Mouse (Mus musculus) hindbrain, embryonic 15.5 days (tissue): ENCODE measurements around the gene Pcnx. TPM values are rescaled to one million over a fixed set of nuclear protein-coding genes. Genes with fewer than 3 reads are reported as not detected.
A peak's percentile ranks its signal among the peaks of the same experiment; 100 is the strongest.

Experiments used
- ATAC-seq: fragments of 200-750 bp; cut with Nextera tagmentation; 2 replicates; pipeline ENCODE4 v1.8.0; 2017; ENCODE audit warnings: low read depth, moderate number of reproducible peaks, moderate TSS enrichment; ENCODE audit not compliant: low FRiP score
- H3K27ac ChIP-seq: fragments of 300-500 bp; sonication (generic); replicated peaks from 2 replicates; pipeline ENCODE4 v1.5.1; 2015; ENCODE audit warnings: mild to moderate bottlenecking, inconsistent platforms
- H3K27me3 ChIP-seq: fragments of 300-500 bp; sonication (generic); 2 replicates; pipeline ENCODE4 v1.6.1; 2015; ENCODE audit warnings: control low read depth, inconsistent platforms
- H3K36me3 ChIP-seq: fragments of 300-500 bp; sonication (generic); 2 replicates; pipeline ENCODE4 v1.6.1; 2015; ENCODE audit warnings: control low read depth, inconsistent platforms
- H3K4me1 ChIP-seq: fragments of 300-500 bp; sonication (generic); replicated peaks from 2 replicates; pipeline ENCODE4 v1.6.1; 2015; ENCODE audit warnings: control low read depth, inconsistent platforms
- H3K4me2 ChIP-seq: fragments of 300-500 bp; sonication (generic); 2 replicates; pipeline ENCODE4 v1.6.1; 2015; ENCODE audit warnings: moderate library complexity, mild to moderate bottlenecking, inconsistent platforms
- H3K4me3 ChIP-seq: fragments of 300-500 bp; sonication (generic); 2 replicates; pipeline ENCODE4 v1.5.1; 2015; ENCODE audit warnings: mild to moderate bottlenecking, inconsistent platforms
- H3K9ac ChIP-seq: fragments of 300-500 bp; sonication (generic); 2 replicates; pipeline ENCODE4 v1.6.1; 2015; ENCODE audit warnings: inconsistent platforms
- H3K9me3 ChIP-seq: fragments of 300-500 bp; sonication (generic); 2 replicates; pipeline ENCODE4 v1.6.1; 2016; ENCODE audit warnings: control low read depth, inconsistent platforms
- WGBS: fragments of 180-500 bp; shearing (Covaris S2); methylation state at CpG from one replicate; pipeline ENCODE4 v1.1.7; 2015; 5-methylcytosine and 5-hydroxymethylcytosine counted together
- polyA plus RNA-seq: library from polyadenylated mRNA; unstranded; fragments of >200 nt; fragmentation: Nextera tagmentation; extraction: Ambion mirVana; gene quantifications from 2 replicates; pipeline ENCODE4 v1.2.1, GENCODE M21; 2015

Gene Pcnx
- polyA plus RNA-seq, 1 experiment from 2014 or later, result 9.1 TPM

DNA sequence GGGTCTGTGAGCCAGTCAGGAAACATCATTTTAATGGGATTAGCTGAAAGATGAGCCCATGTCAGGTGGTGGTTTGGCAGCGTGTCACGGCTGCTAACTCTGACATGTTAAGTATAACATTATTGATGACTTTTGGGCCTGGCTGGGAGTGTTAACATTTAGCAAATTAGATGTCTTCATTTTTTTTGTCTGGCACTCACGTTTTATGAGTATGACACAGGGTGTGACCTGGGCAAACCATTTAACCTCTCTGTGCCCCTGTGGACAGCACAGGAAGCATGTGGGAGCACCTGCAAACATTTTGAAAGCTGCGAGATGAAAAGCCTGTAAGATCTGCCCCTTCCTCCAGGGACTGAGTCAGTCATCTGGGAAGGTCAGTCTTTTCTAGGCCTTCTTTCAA lies 2.6 kb upstream of the Pcnx start:
- ATAC-seq, result no peak
- Histone ChIP-seq H3K36me3 (no peaks in the 10 kb centered on the region), H3K27me3 (0 out of 2 replicates have a peak, but pooled peaks cover 3% of the 10 kb centered on the region)

DNA sequence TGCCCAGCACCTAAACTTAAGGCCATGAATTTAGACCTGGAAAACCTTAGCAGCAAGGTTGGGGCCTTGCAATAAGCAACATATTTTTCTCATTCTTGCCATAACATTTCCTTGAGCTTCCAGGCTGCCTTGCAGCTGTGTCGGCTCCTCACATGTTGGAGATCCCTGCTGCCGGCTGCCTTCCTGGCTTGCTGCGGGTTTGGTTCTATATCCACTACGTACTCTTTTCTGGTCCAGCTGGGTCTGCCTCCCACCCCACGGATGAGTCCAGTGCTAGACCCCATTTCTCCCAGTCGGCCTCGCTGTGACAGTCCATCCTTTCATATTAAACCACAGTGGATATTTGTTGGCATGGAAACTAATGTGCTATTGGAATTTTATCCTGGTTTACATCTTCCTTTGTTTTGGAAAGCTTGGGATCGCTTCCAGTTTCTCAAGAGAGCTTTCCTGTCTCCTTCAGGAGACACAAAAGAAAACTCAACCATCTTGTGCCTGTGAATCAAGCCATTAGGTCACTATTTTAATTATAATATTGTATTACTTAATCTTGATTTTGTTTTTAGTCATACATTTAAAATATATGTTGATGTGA lies 1.7 kb upstream of the Pcnx start:
- Histone ChIP-seq H3K4me2 (no peak overlapping the region), H3K27ac (no peak overlapping the region), H3K9ac (no peak overlapping the region), H3K36me3 (no peaks in the 10 kb centered on the region), H3K4me3 (no peak overlapping the region), H3K9me3 (no peaks in the 10 kb centered on the region), H3K4me1 (peaks cover 32% of the 10 kb centered on the region), H3K27me3 (0 out of 2 replicates have a peak, but pooled peaks cover 3% of the 10 kb centered on the region)
- WGBS, result 53% methylated on average over 8 of the region's 8 CpGs
- no peak for ATAC-seq

More for the DNA sequence above, 2.6 kb upstream of the Pcnx start:
- Histone ChIP-seq H3K4me3 (no peak overlapping the region), H3K27ac (no peak overlapping the region), H3K4me2 (no peak overlapping the region), H3K9ac (no peak overlapping the region), H3K9me3 (no peaks in the 10 kb centered on the region), H3K4me1 (peaks cover 24% of the 10 kb centered on the region)
- WGBS, result 42% methylated on average over 4 of the region's 4 CpGs

DNA sequence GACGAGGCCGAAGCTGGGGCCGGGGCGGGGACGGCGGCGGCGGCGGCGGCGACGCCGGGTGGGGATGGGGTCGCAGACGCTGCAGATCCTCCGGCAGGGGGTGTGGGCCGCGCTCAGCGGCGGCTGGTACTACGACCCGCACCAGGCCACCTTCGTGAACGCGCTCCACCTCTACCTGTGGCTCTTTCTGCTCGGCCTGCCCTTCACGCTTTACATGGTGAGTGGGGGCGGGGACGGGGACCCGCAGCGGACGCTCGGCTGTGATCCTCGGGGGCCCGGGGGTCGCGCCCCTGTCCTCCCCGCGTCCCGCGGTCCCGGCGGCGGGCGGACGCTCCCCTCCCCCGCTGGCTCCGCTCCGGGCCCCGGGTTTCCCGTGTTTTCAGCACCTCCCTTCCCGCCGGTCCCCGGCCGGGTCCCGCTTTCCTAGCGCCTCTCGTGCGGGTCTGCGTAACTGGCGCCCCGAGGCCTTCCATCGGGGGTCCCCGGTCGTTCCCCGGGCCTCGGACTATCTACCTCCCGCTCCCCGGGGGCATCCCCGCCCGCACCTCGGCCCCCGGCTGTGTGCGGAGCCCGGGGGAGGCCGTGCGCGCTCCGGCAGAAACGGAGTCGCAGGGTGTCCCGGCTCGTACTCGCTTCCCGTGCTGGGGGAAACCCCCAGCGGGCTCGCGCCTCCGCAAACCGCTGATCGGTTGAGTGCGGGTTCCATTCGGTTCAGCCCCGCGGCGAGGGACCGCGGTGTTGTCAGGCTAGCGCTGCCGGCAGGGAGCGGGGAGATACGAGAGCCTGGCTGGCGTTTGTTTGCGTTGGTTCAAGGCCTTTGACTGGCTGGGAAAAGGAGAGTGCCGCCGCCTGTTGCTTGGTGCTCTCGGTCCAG lies 722 bp downstream of the Pcnx start:
- under 1% methylated on average over 100 of the region's 107 CpGs for WGBS
- H3K9ac ChIP-seq, result peak overlapping the region; percentile 92
- H3K27me3 ChIP-seq, result no peaks in the 10 kb centered on the region
- H3K4me1 ChIP-seq, result peaks cover 44% of the 10 kb centered on the region
- H3K36me3 ChIP-seq, result no peaks in the 10 kb centered on the region
- H3K27ac ChIP-seq, result peak overlapping the region; percentile 92
- ATAC-seq, result peak; percentile 83
- peak overlapping the region; percentile 92 for H3K4me3 ChIP-seq
- peak overlapping the region; percentile 77 for H3K4me2 ChIP-seq
- no peaks in the 10 kb centered on the region for H3K9me3 ChIP-seq

DNA sequence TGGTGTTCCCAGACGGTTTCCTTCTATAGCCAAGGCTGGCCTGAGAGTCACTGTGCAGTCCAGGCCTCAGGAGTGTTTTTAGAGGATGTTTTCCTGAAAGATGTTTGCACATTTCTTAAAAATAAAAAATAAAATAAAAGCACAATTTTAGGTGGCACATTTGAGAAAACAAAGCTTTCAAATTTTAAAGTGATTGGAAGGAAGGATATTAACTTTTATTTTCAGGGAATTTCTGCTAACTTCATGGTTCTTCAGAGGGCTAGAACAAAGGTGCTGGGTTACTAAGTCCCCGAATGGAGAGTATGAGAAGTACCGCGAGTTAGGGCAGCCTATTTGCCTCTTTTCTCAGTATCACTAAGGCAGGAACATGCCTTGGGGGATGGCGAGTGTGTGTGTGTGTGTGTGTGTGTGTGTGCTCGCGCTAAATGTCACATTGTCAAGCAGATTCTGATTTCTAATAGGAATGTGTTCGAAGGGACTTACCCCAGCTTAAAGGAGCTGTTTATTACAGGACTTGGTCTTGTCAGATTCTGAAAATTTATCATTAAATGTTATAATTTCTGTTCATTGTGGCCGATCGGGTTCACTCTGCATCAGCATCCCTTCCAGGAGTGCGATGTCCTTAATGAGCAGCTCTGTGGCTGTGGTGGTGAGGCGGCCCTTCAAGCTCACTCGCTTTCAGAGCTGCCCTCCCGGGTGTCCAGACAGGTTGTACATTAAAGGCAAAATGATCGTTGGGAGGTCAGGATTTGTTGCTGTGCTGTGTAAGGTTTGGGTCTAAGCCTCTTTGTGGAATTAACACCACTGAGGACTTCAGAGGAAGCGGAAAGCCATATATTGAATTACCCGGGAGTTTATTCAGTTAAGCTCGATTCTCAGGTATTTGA lies 1.6 kb downstream of the Pcnx start:
- Histone ChIP-seq H3K27me3 (no peaks in the 10 kb centered on the region), H3K4me1 (peaks cover 44% of the 10 kb centered on the region), H3K4me2 (peak overlapping the region; percentile 77), H3K9ac (peak overlapping the region; percentile 92), H3K4me3 (peak overlapping the region; percentile 92), H3K9me3 (no peaks in the 10 kb centered on the region), H3K27ac (peak overlapping the region; percentile 92; the same call in 1 of the 2 replicates), H3K36me3 (no peaks in the 10 kb centered on the region)
- ATAC-seq, result no peak
- 12% methylated on average over 18 of the region's 18 CpGs for WGBS

DNA sequence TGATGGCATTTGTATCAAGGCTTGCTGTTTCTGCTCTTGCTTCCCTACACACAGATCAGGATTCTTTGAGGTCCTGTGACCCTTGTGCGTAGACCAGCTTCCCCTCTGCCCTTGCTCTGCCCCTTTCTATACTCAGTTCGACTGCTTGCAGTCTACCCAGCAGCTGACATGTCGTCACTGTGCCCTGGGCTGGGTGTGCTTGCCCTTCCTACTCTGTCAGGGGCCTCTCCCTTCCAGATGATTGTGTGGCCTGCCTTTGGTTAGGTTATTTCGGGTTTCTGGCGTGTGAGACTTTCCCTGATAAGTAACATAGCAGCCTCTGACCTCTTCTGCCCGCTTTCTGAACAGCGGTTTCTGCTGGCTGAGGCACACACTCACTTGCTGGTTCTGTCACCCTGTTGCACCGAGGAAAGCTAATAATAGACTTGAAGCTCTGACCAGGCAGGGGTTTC lies 2.6 kb downstream of the Pcnx start:
- H3K4me1 ChIP-seq, result peaks cover 44% of the 10 kb centered on the region
- 33% methylated on average over 8 of the region's 8 CpGs for WGBS
- ATAC-seq, result no peak

DNA sequence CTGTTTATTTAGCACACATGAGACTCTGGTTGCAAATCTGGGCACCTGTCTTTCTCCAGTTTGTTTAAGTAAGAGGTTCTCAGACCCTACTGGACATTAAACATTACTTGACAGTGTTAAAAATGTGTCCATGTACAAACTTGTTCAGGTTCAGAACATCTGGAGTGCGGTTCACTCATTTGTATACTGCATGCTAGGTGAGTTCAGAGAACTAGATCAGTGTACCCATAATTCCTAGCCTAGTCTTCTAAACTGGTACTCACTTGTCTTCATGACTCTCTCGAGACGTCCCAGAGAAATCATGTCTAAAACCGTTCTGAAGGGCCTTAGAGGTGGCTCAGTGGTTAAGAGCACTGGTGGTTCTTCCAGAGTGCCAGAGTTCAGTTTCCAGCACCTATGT lies 4.1 kb downstream of the Pcnx start:
- ATAC-seq, result no peak
- H3K36me3 ChIP-seq, result no peaks in the 10 kb centered on the region
- no peak overlapping the region for H3K27ac ChIP-seq
- H3K9ac ChIP-seq, result no peak overlapping the region
- no peak overlapping the region for H3K4me2 ChIP-seq
- H3K9me3 ChIP-seq, result no peaks in the 10 kb centered on the region
- WGBS, result 90% methylated on average over 4 of the region's 4 CpGs
- H3K27me3 ChIP-seq, result no peaks in the 10 kb centered on the region
- H3K4me3 ChIP-seq, result no peak overlapping the region
- H3K4me1 ChIP-seq, result peaks cover 35% of the 10 kb centered on the region

More for the DNA sequence above, 2.6 kb downstream of the Pcnx start:
- Histone ChIP-seq H3K4me3 (peak overlapping the region; percentile 92), H3K36me3 (no peaks in the 10 kb centered on the region), H3K9ac (peak overlapping the region; percentile 92), H3K27me3 (no peaks in the 10 kb centered on the region), H3K9me3 (no peaks in the 10 kb centered on the region), H3K27ac (no peak overlapping the region), H3K4me2 (peak overlapping the region; percentile 77)

DNA sequence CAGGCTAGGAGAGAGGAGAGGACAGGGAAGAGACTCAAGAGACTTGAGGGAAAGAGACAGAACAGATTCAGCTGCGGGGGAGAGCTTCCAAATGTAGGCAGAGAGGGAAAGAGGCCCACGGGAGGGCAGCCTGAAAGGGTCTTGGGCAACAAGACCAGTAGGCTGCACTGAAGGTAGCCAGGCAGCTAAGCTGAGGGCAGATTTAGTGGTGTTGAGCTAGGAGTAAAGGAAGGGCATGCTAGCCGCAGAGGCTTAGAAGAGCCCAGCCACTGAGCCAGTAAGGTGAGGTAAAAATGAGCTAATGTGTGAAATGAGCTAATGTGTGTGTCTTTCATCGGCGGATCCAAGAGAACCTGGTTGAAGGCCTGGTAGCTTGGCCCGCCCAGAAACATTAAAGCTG lies 5.4 kb downstream of the Pcnx start:
- H3K36me3 ChIP-seq, result no peaks in the 10 kb centered on the region
- H3K9me3 ChIP-seq, result no peaks in the 10 kb centered on the region
- 89% methylated on average over 6 of the region's 6 CpGs for WGBS

DNA sequence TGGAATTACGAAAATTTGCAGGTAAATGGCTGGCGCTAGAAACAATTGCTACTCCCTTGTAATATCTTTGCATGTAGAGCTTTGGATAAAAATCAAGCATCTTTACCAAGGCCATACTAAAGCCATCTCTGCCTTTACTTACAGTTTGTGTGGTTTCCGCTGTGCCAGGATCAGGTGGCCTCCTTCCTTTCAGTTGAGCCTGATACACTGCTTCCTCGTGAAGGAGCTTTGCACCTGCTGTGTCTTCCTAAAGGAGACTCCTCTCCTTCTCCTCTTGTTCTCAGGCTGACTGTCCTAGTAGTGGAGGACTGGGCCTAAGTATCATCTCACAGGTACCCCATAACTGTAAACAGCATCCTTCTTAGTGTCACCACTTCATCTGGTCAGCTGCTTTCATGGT lies 7.5 kb downstream of the Pcnx start:
- Histone ChIP-seq H3K9me3 (no peaks in the 10 kb centered on the region), H3K9ac (no peak overlapping the region), H3K27me3 (no peaks in the 10 kb centered on the region), H3K4me3 (no peak overlapping the region), H3K27ac (no peak overlapping the region), H3K4me1 (peaks cover 29% of the 10 kb centered on the region), H3K4me2 (no peak overlapping the region), H3K36me3 (no peaks in the 10 kb centered on the region)
- whole genome bisulfite sequencing, result 96% methylated on average over 4 of the region's 4 CpGs
- no peak for ATAC-seq

More for the DNA sequence above, 5.4 kb downstream of the Pcnx start:
- no peak for ATAC-seq
- Histone ChIP-seq H3K4me3 (no peak overlapping the region), H3K27me3 (no peaks in the 10 kb centered on the region), H3K4me2 (no peak overlapping the region), H3K4me1 (peaks cover 36% of the 10 kb centered on the region), H3K27ac (no peak overlapping the region), H3K9ac (no peak overlapping the region)

DNA sequence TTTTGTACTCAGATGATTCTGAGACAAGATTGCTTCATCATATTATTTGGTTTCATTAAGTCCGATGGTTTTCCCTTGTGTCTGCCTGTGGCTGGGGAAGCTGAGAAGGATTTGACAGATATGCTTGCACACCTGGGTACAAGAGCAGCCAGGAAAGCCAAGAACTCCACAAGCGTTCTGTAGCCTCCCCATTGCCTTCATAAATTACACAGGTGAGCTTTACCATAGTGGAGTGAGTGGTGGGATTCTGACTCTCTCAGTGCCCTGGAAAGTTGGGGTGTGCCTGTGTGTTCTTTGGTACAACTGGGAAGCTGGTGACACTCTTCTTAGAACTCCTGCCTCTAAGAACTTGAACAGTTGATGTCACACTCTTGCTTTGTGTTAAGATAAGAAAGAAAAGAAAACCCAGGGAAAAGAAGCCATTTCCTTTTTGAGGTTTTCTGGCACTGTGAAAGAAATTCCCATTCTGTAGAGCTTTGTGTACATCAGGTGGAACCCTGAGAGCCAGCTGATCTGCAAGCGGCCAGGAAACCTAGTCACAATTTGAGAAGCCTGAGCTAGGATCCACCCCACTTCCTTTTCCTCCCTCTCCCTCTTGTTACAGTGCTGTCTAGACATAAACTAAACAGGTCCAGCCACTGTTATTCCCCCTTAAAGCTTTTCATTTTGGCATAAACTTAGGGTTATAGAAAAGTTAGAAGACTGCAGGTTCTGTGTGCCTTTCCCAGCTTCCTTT lies 9.6 kb downstream of the Pcnx start:
- Histone ChIP-seq H3K4me2 (no peak overlapping the region), H3K36me3 (no peaks in the 10 kb centered on the region), H3K9ac (no peak overlapping the region), H3K9me3 (no peaks in the 10 kb centered on the region), H3K27ac (peak overlapping the region; percentile 11; the same call in 1 of the 2 replicates), H3K4me1 (peaks cover 28% of the 10 kb centered on the region), H3K4me3 (no peak overlapping the region), H3K27me3 (no peaks in the 10 kb centered on the region)
- ATAC-seq, result no peak
- 74% methylated on average over 3 of the region's 3 CpGs for WGBS

DNA sequence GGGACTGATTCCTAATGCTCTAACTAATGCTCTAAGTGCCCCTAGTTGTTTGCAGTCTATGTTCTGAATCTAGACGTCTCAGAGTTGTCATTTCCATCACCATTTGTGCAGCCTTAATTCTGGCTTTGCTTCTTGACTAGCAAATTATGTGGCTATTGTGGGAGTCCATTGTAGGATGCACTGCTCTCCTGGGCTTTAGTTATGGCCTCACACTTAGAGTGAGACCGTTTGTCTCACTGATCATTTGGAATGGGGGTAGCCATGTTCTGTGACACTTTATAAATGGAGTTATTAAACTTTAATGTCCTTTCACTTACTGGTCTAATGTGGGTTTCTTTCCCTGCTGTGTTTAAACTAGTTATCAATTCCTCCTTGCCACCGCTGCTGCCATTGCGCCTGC lies 13.5 kb downstream of the Pcnx start:
- no peaks in the 10 kb centered on the region for H3K9me3 ChIP-seq
- H3K36me3 ChIP-seq, result no peaks in the 10 kb centered on the region
- H3K4me2 ChIP-seq, result no peak overlapping the region
- peaks cover 22% of the 10 kb centered on the region for H3K4me1 ChIP-seq
- no peak overlapping the region for H3K9ac ChIP-seq
- 0 out of 2 replicates have a peak overlapping the region, but pooled peaks have one; percentile 23 for H3K27ac ChIP-seq
- ATAC-seq, result 0 out of 2 replicates have a peak, but pooled peaks have one; percentile 52
- no peak overlapping the region for H3K4me3 ChIP-seq
- WGBS, result 45% methylated on average over 4 of the region's 4 CpGs
- H3K27me3 ChIP-seq, result no peaks in the 10 kb centered on the region

DNA sequence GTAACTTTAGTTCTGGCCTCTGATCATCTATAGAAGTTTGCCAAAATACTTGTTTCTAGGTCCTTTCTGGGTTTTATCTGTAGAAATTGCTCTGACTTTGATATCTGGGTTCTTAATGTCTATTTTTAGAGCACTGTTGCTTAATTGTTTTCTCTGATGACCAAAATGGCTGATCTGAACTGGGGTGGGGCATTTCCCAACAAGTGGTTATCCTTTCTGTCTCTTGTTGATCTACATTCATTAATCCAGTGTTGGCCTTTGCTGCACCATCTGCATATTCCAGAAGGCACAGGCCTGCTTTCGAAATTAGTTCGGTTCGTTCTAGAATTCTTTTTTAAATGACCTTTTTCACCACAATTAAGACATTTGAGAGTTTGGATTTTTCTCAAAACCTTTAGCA lies 20.3 kb downstream of the Pcnx start:
- H3K9me3 ChIP-seq, result no peaks in the 10 kb centered on the region
- H3K4me1 ChIP-seq, result 0 out of 2 replicates have a peak, but pooled peaks cover 3% of the 10 kb centered on the region
- ATAC-seq, result no peak
- no peak overlapping the region for H3K9ac ChIP-seq
- H3K4me2 ChIP-seq, result no peak overlapping the region
- H3K4me3 ChIP-seq, result no peak overlapping the region
- H3K27ac ChIP-seq, result no peak overlapping the region
- no peaks in the 10 kb centered on the region for H3K36me3 ChIP-seq
- no peaks in the 10 kb centered on the region for H3K27me3 ChIP-seq
- 96% methylated on average over 3 of the region's 3 CpGs for WGBS
